Mouse (Mus musculus): ENCODE data around the gene Gm42420. TPM values are rescaled to one million over a fixed set of nuclear protein-coding genes. Genes with fewer than 3 reads are reported as not detected.

Gm42420 gene
- 1 to 10 TPM; 2.5 to 3.3 TPM for polyA plus RNA-seq (2017; shearing (Covaris generic))

DNA sequence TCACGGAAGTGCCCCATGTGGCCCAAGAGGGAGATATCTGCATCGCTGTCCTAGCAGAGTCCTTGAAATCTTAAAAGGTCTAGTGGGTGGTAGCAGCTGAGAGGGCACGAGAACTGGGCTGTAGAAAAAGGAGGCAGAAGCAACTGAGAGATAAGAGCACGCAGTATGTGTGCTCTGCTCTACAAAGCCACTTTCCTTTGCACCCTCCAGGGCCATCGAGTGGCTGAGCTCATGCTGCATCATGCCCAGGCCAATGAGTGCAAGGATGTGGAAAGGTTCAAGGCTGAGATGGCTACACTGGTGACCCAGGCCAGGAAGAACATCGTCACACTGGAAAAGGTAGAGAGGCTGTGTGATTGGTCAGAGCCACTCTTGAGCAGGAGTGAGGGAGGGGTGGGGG, at the start of gene Gm42420:
Gm42420 (plus strand) TSS at position 237 of the 400 bp plus-strand sequence.

DNA sequence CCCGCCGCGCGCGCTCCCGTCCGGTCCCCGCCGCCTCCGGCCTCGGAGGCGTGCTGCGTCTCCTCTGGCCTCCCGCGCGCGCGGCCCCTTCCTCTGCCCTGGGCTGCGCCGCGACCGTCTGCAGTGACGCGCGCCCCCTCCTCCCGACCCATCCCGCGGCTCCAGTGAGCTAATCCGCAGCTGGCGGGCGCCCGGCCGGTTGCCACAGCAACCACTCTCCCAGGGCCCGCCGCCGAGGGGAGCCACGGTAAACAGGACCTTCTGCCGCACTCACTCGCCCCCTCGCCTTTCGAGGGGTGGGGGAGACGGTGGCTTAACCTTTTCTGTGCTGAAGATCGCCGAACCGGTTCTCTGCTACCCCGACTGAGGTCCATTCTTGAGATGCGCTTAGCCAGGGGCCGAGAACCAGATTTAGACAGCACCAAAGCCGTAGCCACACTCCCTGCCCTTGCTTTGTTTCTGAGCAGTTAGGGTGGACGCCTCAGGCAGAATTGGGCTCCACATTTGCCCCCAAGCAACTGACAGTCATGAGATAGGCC, 27.8 kb upstream of the Gm42420 start, which contains the start of gene Dennd2a:
Dennd2a (minus strand) TSS at position 145 of the 539 bp plus-strand sequence.

DNA sequence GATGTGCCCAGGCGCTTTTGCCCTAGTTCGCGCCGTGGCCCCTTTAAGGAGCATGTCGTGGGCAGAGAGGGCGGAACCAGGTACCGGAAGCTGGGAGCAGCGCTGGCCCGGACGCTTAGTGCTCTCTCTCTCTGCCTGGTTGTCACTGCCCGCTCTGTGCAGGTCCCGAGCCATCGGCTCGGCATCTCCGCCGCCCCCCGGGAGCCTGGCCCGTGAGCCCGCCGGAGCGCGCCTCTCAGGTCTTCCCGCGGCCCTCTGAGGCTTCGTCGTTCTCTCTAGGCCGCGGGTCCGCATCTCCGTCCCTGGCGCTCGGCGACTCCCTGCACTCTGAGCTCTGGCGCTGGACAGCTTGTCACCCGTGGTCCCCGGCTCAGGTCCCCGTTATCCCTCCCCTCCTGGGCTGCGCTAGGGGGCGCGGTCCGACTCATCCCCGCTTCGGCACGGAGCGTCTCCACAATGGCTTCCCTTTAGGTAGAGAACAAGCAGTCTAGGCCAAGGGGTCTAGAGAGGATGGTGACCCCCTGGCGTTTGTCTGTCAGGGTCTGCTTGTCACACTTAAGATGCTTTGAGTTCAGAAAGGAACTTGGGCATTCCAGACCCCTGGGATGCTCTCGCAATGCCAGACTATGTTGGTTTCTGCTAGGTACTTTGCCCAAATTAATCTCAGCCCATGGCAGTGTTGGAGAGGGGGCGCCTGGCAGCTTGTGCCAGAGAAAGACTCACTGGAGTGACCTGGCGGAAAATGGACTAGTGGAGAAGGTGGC, 11.6 kb upstream of the Gm42420 start, which contains the start of gene Adck2:
Adck2 (plus strand) TSS at position 83 of the 764 bp plus-strand sequence.

DNA sequence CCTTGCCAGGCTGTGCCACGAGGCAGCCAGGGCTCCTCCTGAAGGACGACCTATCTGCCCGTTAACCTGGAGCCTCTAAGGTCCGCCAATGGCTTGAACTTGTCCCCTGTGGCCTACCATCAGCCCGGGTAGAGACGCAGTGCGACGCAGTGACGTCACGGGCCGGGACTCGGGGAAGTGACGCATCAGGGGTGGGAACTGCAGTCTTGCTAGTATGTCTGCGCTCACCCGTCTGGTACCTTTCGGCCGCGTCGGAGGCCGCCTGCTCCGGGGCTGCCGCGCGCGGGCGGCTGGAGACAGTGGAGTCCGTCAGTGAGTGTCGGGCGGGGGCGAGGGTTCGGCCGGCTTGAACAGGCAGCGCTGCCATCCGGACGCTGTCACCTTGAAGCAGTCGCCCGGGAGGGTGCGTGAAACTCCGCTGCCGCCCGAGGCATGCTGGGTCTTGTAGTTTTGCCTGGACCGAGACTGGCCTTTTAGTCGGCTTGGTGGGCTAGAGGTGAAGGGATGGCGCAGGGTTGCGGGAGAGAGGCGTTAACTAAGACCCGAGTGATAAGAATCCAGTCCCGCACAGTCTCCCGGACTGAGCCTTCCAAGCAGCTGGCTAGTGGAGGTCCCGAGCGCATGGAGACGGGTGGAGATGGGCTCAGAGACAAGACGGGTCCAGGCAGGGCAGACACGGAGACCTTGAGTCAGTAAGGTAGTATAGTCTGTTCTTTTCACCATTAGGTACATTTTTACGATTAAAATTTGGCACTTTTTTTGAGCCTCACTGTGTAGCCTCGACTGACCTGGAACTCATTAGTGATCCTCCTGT, 7.1 kb downstream of the Gm42420 start, which contains the start of gene Ndufb2:
Ndufb2 (plus strand) TSS at position 174 of the 814 bp plus-strand sequence.

Other genes with a start within 250 kb of the Gm42420 start
- 10 to 100 TPM; 42.7 to 52.3 TPM for gene Slc37a3, start 208.1 kb upstream of the Gm42420 start, polyA plus RNA-seq (2017; shearing (Covaris generic))
- 10 to 100 TPM; 49.2 to 49.3 TPM for gene Rab19, start 204.6 kb upstream of the Gm42420 start, polyA plus RNA-seq (2017; shearing (Covaris generic))
- gene Mkrn1, start 165.3 kb upstream of the Gm42420 start, polyA plus RNA-seq (2017; shearing (Covaris generic)): 100 to 1,000 TPM; 163 to 167 TPM
- gene Dennd2a, start 27.9 kb upstream of the Gm42420 start, polyA plus RNA-seq (2017; shearing (Covaris generic)): 1 to 10 TPM; 1.1 to 9.2 TPM
- gene Adck2, start 11.9 kb upstream of the Gm42420 start, polyA plus RNA-seq (2017; shearing (Covaris generic)): 10 to 100 TPM; 65.6 to 81.4 TPM
- 100 to 1,000 TPM; 103 to 113 TPM for gene Ndufb2, start 6.8 kb downstream of the Gm42420 start, polyA plus RNA-seq (2017; shearing (Covaris generic))
- gene Braf, start 139.7 kb downstream of the Gm42420 start, polyA plus RNA-seq (2017; shearing (Covaris generic)): 10 to 100 TPM; 11.6 to 14.0 TPM
- 100 to 1,000 TPM; 132 to 153 TPM for gene Mrps33, start 225.2 kb downstream of the Gm42420 start, polyA plus RNA-seq (2017; shearing (Covaris generic))

All from inflammation-experienced regulatory T-cells (primary cell).